ENCODE assay signal across 14 mouse cellular contexts in genomic region chr5:129475532-129476045, GRCm38 (mm10).
"Had no signal": no experiment of that assay in that cellular context is flagged by ENCODE, and none has a peak within 500 bp of the region (broad histone marks: within the 10 kb centered on the region; RNA-seq: fewer than 3 reads in every experiment).

No protein-coding gene starts in this region.

- H3K4me3 ChIP-seq: layer of hippocampus, adult 2 months; limb, embryonic 13.5 days; midbrain, embryonic 12.5 days; myocyte; neural tube, embryonic 15.5 days had no signal

- H3K4me1 ChIP-seq: limb, embryonic 13.5 days; neural tube, embryonic 15.5 days had no signal

- H3K36me3 ChIP-seq: limb, embryonic 13.5 days; midbrain, embryonic 12.5 days; neural tube, embryonic 15.5 days had no signal

- H3K9me3 ChIP-seq: limb, embryonic 13.5 days; midbrain, embryonic 12.5 days; neural tube, embryonic 15.5 days had no signal

- H3K27ac ChIP-seq: layer of hippocampus, adult 2 months; limb, embryonic 13.5 days; liver, embryonic 14.5 days; midbrain, embryonic 12.5 days; neural tube, embryonic 15.5 days had no signal

- H3K9ac ChIP-seq: limb, embryonic 13.5 days; liver, embryonic 14.5 days; neural tube, embryonic 15.5 days had no signal

- DNase-seq: kidney, adult 9 months; kidney, postnatal 10 days; kidney, postnatal 4 days; lung, adult 18-20 months; right cerebral cortex, postnatal 4 days; spleen, adult 18-20 months; thymus, adult 18-20 months; thymus, postnatal 14 days had no signal

- H3K4me2 ChIP-seq: limb, embryonic 13.5 days; midbrain, embryonic 12.5 days; neural tube, embryonic 15.5 days had no signal

- H3K27me3 ChIP-seq: limb, embryonic 13.5 days; midbrain, embryonic 12.5 days; neural tube, embryonic 15.5 days had no signal
